Mouse (Mus musculus) brain, embryonic 14.5 days (tissue): Measurements from ENCODE around the gene Dab1. TPM values are rescaled to one million over a fixed set of nuclear protein-coding genes. Genes with fewer than 3 reads are reported as not detected.

Experiments used
- DNase-seq: peaks from one replicate; pipeline ENCODE4 v3.0.0-alpha.2; 2011; ENCODE audit warnings: low read depth
- CTCF ChIP-seq: fragments of 200-500 bp; IDR thresholded peaks from 2 replicates; pipeline ENCODE4 v1.5.1; 2012; ENCODE audit warnings: inconsistent platforms, mild to moderate bottlenecking, moderate library complexity, borderline replicate concordance; ENCODE audit not compliant: insufficient read depth, insufficient read length; ENCODE audit errors: extremely low read depth
- POLR2A ChIP-seq: fragments of 200-500 bp; IDR thresholded peaks from 2 replicates; pipeline ENCODE4 v1.6.1; 2012; ENCODE audit warnings: mild to moderate bottlenecking, inconsistent platforms, borderline replicate concordance; ENCODE audit not compliant: poor library complexity, insufficient read depth, insufficient read length, severe bottlenecking; ENCODE audit errors: extremely low read depth
- polyA plus RNA-seq: library from polyadenylated mRNA; depleted of rRNA; stranded (reverse); fragments of >200 nt; gene quantifications from 2 replicates; pipeline ENCODE4 v1.2.3, GENCODE M21; 2012

The Dab1 gene
- polyA plus RNA-seq, 1 experiment = 54.9 TPM

DNA sequence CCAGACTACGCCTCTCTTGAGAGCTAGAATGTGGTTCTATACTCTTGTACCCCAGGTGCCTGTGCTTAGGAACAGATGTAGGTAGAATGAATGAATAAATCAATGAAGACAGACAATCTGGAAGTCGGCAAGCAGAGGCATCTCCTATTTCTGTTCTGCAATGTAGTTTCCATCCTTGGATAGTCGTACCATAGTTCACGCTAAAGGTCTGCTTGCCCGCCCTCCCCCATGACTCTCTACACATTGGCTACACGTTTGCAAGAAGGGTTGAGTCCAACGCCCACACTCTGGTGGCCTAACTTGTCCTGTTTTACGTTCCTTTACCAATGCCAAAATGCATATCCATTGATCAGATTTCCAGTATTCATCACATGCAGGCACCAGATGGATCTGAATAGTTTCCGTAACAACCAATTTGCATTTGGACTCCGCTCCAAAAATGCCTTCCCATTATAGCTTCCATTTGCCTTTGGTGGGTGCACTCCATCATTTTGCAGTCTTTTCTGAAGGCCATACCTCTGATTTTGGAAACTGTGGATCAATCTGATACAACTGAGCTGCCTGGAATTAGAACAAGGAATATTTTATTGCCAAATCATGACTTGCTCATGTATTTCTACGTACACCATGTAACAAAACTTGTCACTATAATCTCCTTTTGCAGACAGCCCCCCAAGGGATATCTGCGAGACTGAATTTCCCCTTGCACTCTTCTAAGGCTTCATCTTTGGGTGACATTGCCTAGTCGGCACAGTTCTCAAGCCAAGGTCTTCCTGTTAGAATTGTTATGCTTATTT lies 494.2 kb downstream of the Dab1 start:
- peak; percentile 84 for DNase-seq
- no peak for TF ChIP-seq POLR2A
- no peak for TF ChIP-seq CTCF

- no peak for TF ChIP-seq CTCF
- no peak for TF ChIP-seq POLR2A
- peak; percentile 80 for DNase-seq
These were observed 494.8 kb downstream of the Dab1 start for GRCm38 (mm10) chr4:104114006-104114361.

GRCm38 (mm10) chr4:104120108-104120507 lies 500.9 kb downstream of the Dab1 start:
- no peak for TF ChIP-seq CTCF
- TF ChIP-seq POLR2A = no peak
- no peak for DNase-seq

DNA sequence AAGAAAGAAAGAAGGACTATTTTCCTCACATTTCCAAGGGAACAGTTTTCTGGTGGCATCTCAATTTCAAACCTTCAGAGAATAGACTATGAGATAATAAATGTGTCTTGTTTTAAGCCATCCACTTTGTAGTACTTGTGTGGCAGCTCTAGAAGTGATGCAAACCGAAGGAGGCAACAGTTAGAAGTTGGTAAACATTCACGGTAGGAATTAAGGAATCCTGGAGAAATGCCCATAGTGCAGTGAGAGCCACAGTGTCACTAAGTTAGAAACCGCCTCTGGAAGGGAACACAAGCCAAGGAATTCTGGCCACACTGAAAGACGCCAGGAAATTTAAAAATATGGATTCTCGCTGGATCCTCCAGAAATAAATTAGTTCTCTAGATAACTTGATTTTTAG lies 502.8 kb downstream of the Dab1 start:
- no peak for DNase-seq
- TF ChIP-seq POLR2A (no peak), CTCF (no peak)

- no peak for TF ChIP-seq CTCF
- no peak for DNase-seq
These were observed 503.2 kb downstream of the Dab1 start for GRCm38 (mm10) chr4:104122364-104122763.

DNA sequence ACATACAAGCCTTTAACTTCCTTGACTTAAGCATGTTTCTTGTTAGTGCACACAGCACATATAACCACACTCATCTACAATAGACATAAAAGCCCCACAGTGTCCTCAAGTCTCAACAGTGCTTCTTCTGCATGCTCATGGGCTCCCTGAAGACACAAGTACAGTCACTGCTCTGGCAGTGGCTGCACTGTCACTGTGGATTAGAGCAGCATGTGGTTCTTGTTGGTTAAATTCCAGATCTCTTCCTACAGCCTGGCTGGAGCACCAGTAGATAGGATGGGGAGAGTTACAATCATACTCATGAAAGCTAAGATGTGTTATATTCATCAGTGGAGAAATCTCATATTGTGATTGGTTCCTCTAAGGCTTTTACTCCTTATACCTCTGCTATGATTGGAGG lies 534.5 kb downstream of the Dab1 start:
- no peak for DNase-seq
- TF ChIP-seq CTCF = no peak
- TF ChIP-seq POLR2A = no peak

DNA sequence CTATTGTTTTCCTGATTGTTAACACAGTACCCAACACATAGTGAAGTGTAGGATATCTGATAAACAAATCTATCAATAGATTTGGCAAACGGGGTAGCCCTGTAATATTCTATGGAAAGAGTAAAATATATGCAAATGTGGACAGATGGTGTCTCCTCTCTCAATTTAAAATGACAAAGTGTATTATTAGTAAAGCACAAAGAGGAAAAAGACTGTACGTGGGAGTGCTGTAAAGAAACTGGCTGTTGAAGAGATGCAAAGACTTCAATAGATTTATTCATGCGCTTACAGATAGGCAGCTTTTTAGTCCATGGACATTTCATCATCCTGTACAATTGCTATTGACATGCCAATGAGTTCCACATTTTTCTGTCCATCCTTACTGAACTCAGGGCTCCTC lies 558.9 kb downstream of the Dab1 start:
- DNase-seq = no peak
- no peak for TF ChIP-seq POLR2A
- no peak for TF ChIP-seq CTCF

GRCm38 (mm10) chr4:104186311-104186710 lies 567.2 kb downstream of the Dab1 start:
- DNase-seq = peak; percentile 57
- TF ChIP-seq CTCF (no peak), POLR2A (no peak)

GRCm38 (mm10) chr4:104198635-104199034 lies 579.5 kb downstream of the Dab1 start:
- TF ChIP-seq CTCF (no peak), POLR2A (no peak)
- no peak for DNase-seq

DNA sequence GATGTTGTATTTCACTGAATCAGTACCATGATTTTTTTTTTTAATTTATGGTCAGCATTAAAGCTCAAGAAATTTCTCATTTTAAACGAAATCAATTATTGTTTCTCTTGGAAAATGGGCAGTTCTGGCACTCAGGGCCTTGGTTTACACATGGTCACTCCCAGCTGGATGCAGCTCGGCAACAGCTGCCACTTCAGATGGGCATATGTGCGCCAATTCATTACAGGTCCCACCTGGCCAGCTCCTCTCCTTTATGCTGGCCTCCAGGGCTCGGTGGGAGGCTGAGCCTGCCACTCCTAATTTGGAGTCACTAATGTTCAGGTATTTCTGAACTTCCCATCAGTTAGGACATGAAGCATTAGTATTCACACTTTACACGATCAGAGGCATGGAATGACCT lies 582.5 kb downstream of the Dab1 start:
- no peak for DNase-seq
- no peak for TF ChIP-seq POLR2A
- TF ChIP-seq CTCF = no peak

- TF ChIP-seq POLR2A = no peak
- no peak for TF ChIP-seq CTCF
- no peak for DNase-seq
These were observed 584.9 kb downstream of the Dab1 start for GRCm38 (mm10) chr4:104204047-104204446.

DNA sequence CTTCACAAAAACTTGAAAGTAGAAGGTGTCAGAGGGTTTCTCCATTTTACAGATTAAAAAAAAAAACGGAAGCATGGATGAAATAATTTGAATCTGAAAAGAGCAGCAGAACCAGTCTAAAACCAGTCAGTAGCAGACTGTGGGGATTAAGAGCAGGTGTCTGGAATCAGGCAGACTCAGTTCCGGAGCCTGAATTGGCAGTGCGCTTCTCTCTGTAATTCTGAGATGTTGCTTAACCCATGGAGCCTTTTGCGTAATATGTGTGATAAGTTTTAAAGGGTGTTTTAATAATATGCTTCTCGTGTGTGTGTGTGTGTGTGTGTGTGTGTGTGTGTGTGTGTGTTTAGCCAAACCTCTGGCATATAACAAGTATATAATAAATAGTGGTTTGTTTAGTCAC lies 587.5 kb downstream of the Dab1 start:
- peak; percentile 58 for DNase-seq

GRCm38 (mm10) chr4:104209081-104209480 lies 589.9 kb downstream of the Dab1 start:
- TF ChIP-seq CTCF = peak; percentile 62
- no peak for TF ChIP-seq POLR2A
- peak; percentile 56 for DNase-seq

More for the DNA sequence above, 587.5 kb downstream of the Dab1 start:
- TF ChIP-seq POLR2A = no peak
- TF ChIP-seq CTCF = no peak

DNA sequence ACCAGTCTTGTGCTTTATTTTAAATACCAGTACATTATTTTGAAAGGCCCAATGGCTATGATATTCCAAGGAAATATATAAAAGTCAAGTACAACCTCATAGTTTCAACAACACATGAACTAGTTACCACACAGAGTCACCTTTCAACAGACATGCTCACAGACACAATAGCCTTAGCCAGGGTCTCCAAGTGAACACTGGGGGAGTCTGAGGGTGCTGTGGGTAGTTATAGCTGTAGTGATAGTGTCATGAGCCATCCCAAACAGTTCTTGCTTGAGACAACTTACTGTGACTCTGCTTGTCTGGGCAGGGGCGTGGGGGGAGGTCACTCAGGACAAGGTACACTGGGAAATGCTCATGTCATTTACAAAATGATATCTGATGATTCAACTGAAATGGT lies 591.6 kb downstream of the Dab1 start:
- TF ChIP-seq CTCF = no peak
- no peak for TF ChIP-seq POLR2A
- no peak for DNase-seq
